Mouse (Mus musculus): ENCODE measurements around the gene Zfp467. TPM values are rescaled to one million over a fixed set of nuclear protein-coding genes. Genes with fewer than 3 reads are reported as not detected.

The Zfp467 gene
- total and polyA plus RNA-seq, 3 experiments, result 1.4 to 5.9 (median 2.1) TPM

- Histone ChIP-seq H3K36me3 (replicated peaks in 1 of 2; ENCODE audit: control insufficient read depth in 1 of 2, insufficient read depth in 1 of 2, low read length in 1 of 2) (peaks cover 44 to 78% of the 10 kb centered on the region in 2 experiments), H3K4me2 (ENCODE audit: insufficient read depth, low read depth, poor library complexity, severe bottlenecking) (no peak overlapping the region), H3K9me3 (replicated peaks; ENCODE audit: low read length) (no peaks in the 10 kb centered on the region), H3K4me1 (ENCODE audit: control insufficient read depth in 1 of 2, insufficient read depth in 2 of 2) (peaks cover 3 to 33% of the 10 kb centered on the region in 2 experiments; a peak in 2 of 4 replicates), H3K9ac (ENCODE audit: insufficient read depth, low read depth) (no peak overlapping the region), H3K79me2 (replicated peaks; ENCODE audit: control insufficient read depth, extremely low read depth, insufficient read depth, poor library complexity, severe bottlenecking) (no peaks in the 10 kb centered on the region), H3K4me3 (replicated peaks in 1 of 3; ENCODE audit: low read depth in 2 of 3, low read length in 2 of 3, poor library complexity in 1 of 3) (no peak overlapping the region), H3K27me3 (replicated peaks) (no peaks in the 10 kb centered on the region), H3K27ac (ENCODE audit: insufficient read depth, low read depth) (no peak overlapping the region)
- DNase-seq (ENCODE audit: extremely low read depth), result no peak
- dilution Hi-C loops (cut with MboI; ENCODE audit: extremely low pct_ligation_motif_present, extremely low pct_unique_long_range_greater_than_20kb, low sequenced_read_pairs) (no loop called here), in situ Hi-C loops (cut with MboI; ENCODE audit: low pct_ligation_motif_present, low pct_unique_long_range_greater_than_20kb, low sequenced_read_pairs) (loop anchor here (10.0 kb wide), 1 partner anchor 229 kb away; no protein-coding TSS in a partner anchor)
- TF ChIP-seq ZMIZ1 (IDR thresholded peaks at IDR 0.05; ENCODE audit: low read depth, low read length) (no peak), RAD21 (IDR thresholded peaks at IDR 0.05; ENCODE audit: low read depth, low read length) (no peak), EP300 (IDR thresholded peaks at IDR 0.05; ENCODE audit: low read length) (no peak), MYC (IDR thresholded peaks at IDR 0.05; ENCODE audit: low read depth, low read length) (no peak), MEF2A (IDR thresholded peaks at IDR 0.05; ENCODE audit: borderline replicate concordance, low read depth, low read length) (no peak), NRF1 (IDR thresholded peaks at IDR 0.05; ENCODE audit: low read depth, low read length) (no peak), POLR2AphosphoS2 (IDR thresholded peaks at IDR 0.05; ENCODE audit: low read depth, low read length) (no peak), NELFE (IDR thresholded peaks at IDR 0.05; ENCODE audit: low read depth, low read length) (no peak), MAZ (IDR thresholded peaks at IDR 0.05; ENCODE audit: low read depth, low read length) (no peak), ZNF384 (IDR thresholded peaks at IDR 0.05; ENCODE audit: low read depth, low read length) (no peak), CHD2 (IDR thresholded peaks at IDR 0.05; ENCODE audit: low read length) (no peak), PAX5 (IDR thresholded peaks at IDR 0.05; ENCODE audit: low read length) (no peak), ZC3H11A (IDR thresholded peaks at IDR 0.05; ENCODE audit: low read depth, low read length) (no peak), CTCF (conservative IDR thresholded peaks at IDR 0.05 in 1 of 2, IDR thresholded peaks at IDR 0.05 in 1 of 2; ENCODE audit: low read depth in 2 of 2, low read length in 2 of 2) (no peak), TBP (conservative IDR thresholded peaks at IDR 0.05; ENCODE audit: low read depth, low read length) (no peak)
Measured at GRCm38 (mm10) chr6:48404071-48404470, 41.6 kb downstream of the Zfp467 start.

DNA sequence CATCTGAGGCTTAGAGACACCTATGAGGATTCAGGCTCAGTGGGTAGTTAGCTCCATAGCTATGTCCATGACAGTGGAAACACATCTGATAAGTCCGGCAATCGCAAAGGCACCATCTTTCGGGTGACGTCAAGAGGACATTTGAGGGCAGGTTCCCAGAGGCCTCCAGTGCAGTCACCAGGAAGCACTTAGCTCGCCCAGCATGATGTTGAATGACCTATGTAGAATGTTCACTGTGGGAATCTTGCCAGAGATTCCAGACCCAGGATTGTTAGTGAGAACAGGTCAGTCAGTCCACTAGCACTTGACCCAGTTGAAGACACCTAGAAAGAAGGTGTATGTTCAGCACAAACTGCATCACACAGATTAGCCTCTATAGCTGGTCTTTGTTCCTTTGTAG, 45.7 kb downstream of the Zfp467 start:
- Histone ChIP-seq H3K79me2 (replicated peaks; ENCODE audit: control insufficient read depth, extremely low read depth, insufficient read depth, poor library complexity, severe bottlenecking) (no peaks in the 10 kb centered on the region; the same call in 1 of the 2 replicates), H3K36me3 (replicated peaks in 1 of 2; ENCODE audit: control insufficient read depth in 1 of 2, insufficient read depth in 1 of 2, low read length in 1 of 2) (peaks cover 11 to 43% of the 10 kb centered on the region in 2 experiments), H3K27ac (ENCODE audit: insufficient read depth, low read depth) (no peak overlapping the region), H3K27me3 (replicated peaks) (no peaks in the 10 kb centered on the region), H3K9ac (ENCODE audit: insufficient read depth, low read depth) (no peak overlapping the region), H3K4me2 (ENCODE audit: insufficient read depth, low read depth, poor library complexity, severe bottlenecking) (no peak overlapping the region), H3K9me3 (replicated peaks; ENCODE audit: low read length) (no peaks in the 10 kb centered on the region), H3K4me3 (replicated peaks in 1 of 3; ENCODE audit: low read depth in 2 of 3, low read length in 2 of 3, poor library complexity in 1 of 3) (no peak overlapping the region), H3K4me1 (ENCODE audit: control insufficient read depth in 1 of 2, insufficient read depth in 2 of 2) (peaks cover 14 to 62% of the 10 kb centered on the region in 2 experiments)
- no peak for DNase-seq (ENCODE audit: extremely low read depth)
- dilution Hi-C loops (cut with MboI; ENCODE audit: extremely low pct_ligation_motif_present, extremely low pct_unique_long_range_greater_than_20kb, low sequenced_read_pairs) (no loop called here), in situ Hi-C loops (cut with MboI; ENCODE audit: low pct_ligation_motif_present, low pct_unique_long_range_greater_than_20kb, low sequenced_read_pairs) (loop anchor here (10.0 kb wide), 1 partner anchor 225 kb away; no protein-coding TSS in a partner anchor)
- TF ChIP-seq MAZ (IDR thresholded peaks at IDR 0.05; ENCODE audit: low read depth, low read length) (no peak), ZC3H11A (IDR thresholded peaks at IDR 0.05; ENCODE audit: low read depth, low read length) (no peak), UBTF (IDR thresholded peaks at IDR 0.05; ENCODE audit: low read depth, low read length) (no peak), PAX5 (IDR thresholded peaks at IDR 0.05; ENCODE audit: low read length) (no peak), JUND (conservative IDR thresholded peaks at IDR 0.05; ENCODE audit: low read depth, low read length) (no peak)

All from CH12.LX (cell line).